Mouse (Mus musculus) hindbrain, embryonic 10.5 days (tissue): ENCODE data around the gene Cdk5. TPM values are rescaled to one million over a fixed set of nuclear protein-coding genes. Genes with fewer than 3 reads are reported as not detected.
A peak's percentile ranks its signal among the peaks of the same experiment; 100 is the strongest.

Source experiments
- DNase-seq: peaks from one replicate; pipeline ENCODE4 v3.0.0-alpha.2; 2017; ENCODE audit warnings: low spot score
- H3K27ac ChIP-seq: fragments of 300-500 bp; sonication (generic); 2 replicates; pipeline ENCODE4 v1.5.1; 2016; ENCODE audit warnings: mild to moderate bottlenecking, moderate library complexity
- H3K27me3 ChIP-seq: fragments of 300-500 bp; sonication (generic); 2 replicates; pipeline ENCODE4 v1.6.1; 2016; ENCODE audit warnings: mild to moderate bottlenecking; ENCODE audit not compliant: poor library complexity, insufficient read depth, severe bottlenecking
- H3K36me3 ChIP-seq: fragments of 300-500 bp; sonication (generic); 2 replicates; pipeline ENCODE4 v1.6.1; 2016; ENCODE audit warnings: mild to moderate bottlenecking, moderate library complexity
- H3K4me1 ChIP-seq: fragments of 300-500 bp; sonication (generic); replicated peaks from 2 replicates; pipeline ENCODE4 v1.6.1; 2016; ENCODE audit warnings: mild to moderate bottlenecking
- H3K4me3 ChIP-seq: fragments of 300-500 bp; sonication (generic); 2 replicates; pipeline ENCODE4 v1.5.1; 2016; ENCODE audit warnings: mild to moderate bottlenecking, moderate library complexity
- H3K9me3 ChIP-seq: fragments of 300-500 bp; sonication (generic); 2 replicates; pipeline ENCODE4 v1.6.1; 2016; ENCODE audit warnings: mild to moderate bottlenecking, moderate library complexity
- WGBS: fragments of 180-500 bp; shearing (Covaris S2); methylation state at CpG from one replicate; pipeline ENCODE4 v1.1.7; 2016; 5-methylcytosine and 5-hydroxymethylcytosine counted together
- polyA plus RNA-seq: library from polyadenylated mRNA; unstranded; fragments of >200 nt; fragmentation: Nextera tagmentation; extraction: Ambion mirVana; gene quantifications from 2 replicates; pipeline ENCODE4 v1.2.1, GENCODE M21; 2016

Cdk5 gene
- polyA plus RNA-seq, 1 experiment from 2014 or later: 61.4 TPM

- Histone ChIP-seq H3K27me3 (peaks cover 23% of the 10 kb centered on the region), H3K9me3 (no peaks in the 10 kb centered on the region), H3K4me3 (peak overlapping the region; percentile 79), H3K4me1 (peaks cover 68% of the 10 kb centered on the region), H3K27ac (peak overlapping the region; percentile 92), H3K36me3 (peaks cover 25% of the 10 kb centered on the region)
- no peak for DNase-seq
- WGBS: 3% methylated on average over 10 of the region's 10 CpGs
Measured at GRCm38 (mm10) chr5:24426037-24426432, 2.7 kb upstream of the Cdk5 start.

GRCm38 (mm10) chr5:24425421-24426036 lies 2.2 kb upstream of the Cdk5 start:
- H3K27me3 ChIP-seq: peaks cover 23% of the 10 kb centered on the region
- H3K9me3 ChIP-seq: no peaks in the 10 kb centered on the region
- WGBS: under 1% methylated on average over 28 of the region's 30 CpGs
- DNase-seq: no peak
- H3K36me3 ChIP-seq: peaks cover 25% of the 10 kb centered on the region
- H3K27ac ChIP-seq: peak overlapping the region; percentile 92
- H3K4me3 ChIP-seq: peak overlapping the region; percentile 79
- H3K4me1 ChIP-seq: peaks cover 68% of the 10 kb centered on the region

GRCm38 (mm10) chr5:24424861-24425411 lies 1.6 kb upstream of the Cdk5 start:
- Histone ChIP-seq H3K4me3 (peak overlapping the region; percentile 79), H3K9me3 (no peaks in the 10 kb centered on the region), H3K27ac (peak overlapping the region; percentile 92), H3K4me1 (peaks cover 68% of the 10 kb centered on the region), H3K27me3 (peaks cover 23% of the 10 kb centered on the region), H3K36me3 (peaks cover 25% of the 10 kb centered on the region)
- 2% methylated on average over 58 of the region's 60 CpGs for WGBS
- peak; percentile 82 for DNase-seq

GRCm38 (mm10) chr5:24424004-24424781 lies 863 bp upstream of the Cdk5 start:
- peak overlapping the region; percentile 92 for H3K27ac ChIP-seq
- peak overlapping the region; percentile 79 for H3K4me3 ChIP-seq
- H3K9me3 ChIP-seq: no peaks in the 10 kb centered on the region
- 15% methylated on average over 21 of the region's 21 CpGs for WGBS
- DNase-seq: no peak
- peaks cover 25% of the 10 kb centered on the region for H3K36me3 ChIP-seq
- peaks cover 23% of the 10 kb centered on the region for H3K27me3 ChIP-seq
- peaks cover 68% of the 10 kb centered on the region for H3K4me1 ChIP-seq

- no peaks in the 10 kb centered on the region for H3K9me3 ChIP-seq
- peaks cover 44% of the 10 kb centered on the region for H3K4me1 ChIP-seq
- H3K27me3 ChIP-seq: peaks cover 6% of the 10 kb centered on the region; the same call in 1 of the 2 replicates
- no peak for DNase-seq
- H3K27ac ChIP-seq: no peak overlapping the region
- peaks cover 41% of the 10 kb centered on the region for H3K36me3 ChIP-seq
- no peak overlapping the region for H3K4me3 ChIP-seq
- WGBS: 84% methylated on average over 9 of the region's 9 CpGs
Measured at GRCm38 (mm10) chr5:24420381-24420780, 2.9 kb downstream of the Cdk5 start.

GRCm38 (mm10) chr5:24417587-24417986 lies 5.7 kb downstream of the Cdk5 start:
- Histone ChIP-seq H3K9me3 (no peaks in the 10 kb centered on the region), H3K27me3 (peaks cover 15% of the 10 kb centered on the region; the same call in 1 of the 2 replicates), H3K4me1 (peaks cover 30% of the 10 kb centered on the region), H3K27ac (no peak overlapping the region), H3K4me3 (no peak overlapping the region), H3K36me3 (peaks cover 41% of the 10 kb centered on the region)
- WGBS: 91% methylated on average over 10 of the region's 10 CpGs
- DNase-seq: no peak

GRCm38 (mm10) chr5:24416222-24416736 lies 7.1 kb downstream of the Cdk5 start:
- DNase-seq: peak; percentile 65
- Histone ChIP-seq H3K36me3 (peaks cover 37% of the 10 kb centered on the region), H3K9me3 (no peaks in the 10 kb centered on the region), H3K27me3 (peaks cover 15% of the 10 kb centered on the region; the same call in 1 of the 2 replicates), H3K27ac (no peak overlapping the region; the same call in 1 of the 2 replicates), H3K4me1 (peaks cover 24% of the 10 kb centered on the region), H3K4me3 (no peak overlapping the region)
- WGBS: 5% methylated on average over 21 of the region's 21 CpGs

- H3K4me1 ChIP-seq: peaks cover 24% of the 10 kb centered on the region
- peaks cover 19% of the 10 kb centered on the region for H3K36me3 ChIP-seq
- no peak for DNase-seq
- no peaks in the 10 kb centered on the region for H3K9me3 ChIP-seq
- peaks cover 15% of the 10 kb centered on the region; the same call in 1 of the 2 replicates for H3K27me3 ChIP-seq
- WGBS: 86% methylated on average over 13 of the region's 13 CpGs
- H3K4me3 ChIP-seq: no peak overlapping the region
- H3K27ac ChIP-seq: no peak overlapping the region
Measured at GRCm38 (mm10) chr5:24413938-24414337, 9.4 kb downstream of the Cdk5 start.

- Histone ChIP-seq H3K4me1 (peaks cover 24% of the 10 kb centered on the region), H3K27ac (0 out of 2 replicates have a peak within 1 kb of the TSS, but pooled peaks have one; percentile 24), H3K27me3 (peaks cover 15% of the 10 kb centered on the region; the same call in 1 of the 2 replicates), H3K4me3 (no peak within 1 kb of the TSS), H3K9me3 (no peaks in the 10 kb centered on the region), H3K36me3 (peaks cover 19% of the 10 kb centered on the region)
- WGBS: 49% methylated on average over 11 of the region's 11 CpGs
- peak; percentile 7 for DNase-seq
Measured at GRCm38 (mm10) chr5:24413042-24413693, 10.2 kb downstream of the Cdk5 start, which contains the start of gene Asic3. TSS of gene Asic3 (plus strand) at chr5:24413392.

- no peaks in the 10 kb centered on the region for H3K9me3 ChIP-seq
- DNase-seq: no peak
- H3K36me3 ChIP-seq: peaks cover 23% of the 10 kb centered on the region
- 86% methylated on average over 2 of the region's 2 CpGs for WGBS
- H3K27ac ChIP-seq: no peak overlapping the region
- H3K4me3 ChIP-seq: no peak overlapping the region
- H3K4me1 ChIP-seq: peaks cover 24% of the 10 kb centered on the region
- peaks cover 13% of the 10 kb centered on the region; the same call in 1 of the 2 replicates for H3K27me3 ChIP-seq
Measured at GRCm38 (mm10) chr5:24412063-24412462, 11.3 kb downstream of the Cdk5 start.

- Histone ChIP-seq H3K4me3 (no peak overlapping the region), H3K27me3 (0 out of 2 replicates have a peak, but pooled peaks cover 9% of the 10 kb centered on the region), H3K36me3 (peaks cover 48% of the 10 kb centered on the region), H3K27ac (no peak overlapping the region), H3K4me1 (peaks cover 11% of the 10 kb centered on the region), H3K9me3 (no peaks in the 10 kb centered on the region)
- 78% methylated on average over 2 of the region's 2 CpGs for WGBS
- no peak for DNase-seq
Measured at GRCm38 (mm10) chr5:24409466-24409865, 13.9 kb downstream of the Cdk5 start.

- H3K4me3 ChIP-seq: no peak overlapping the region
- H3K27ac ChIP-seq: no peak overlapping the region
- H3K9me3 ChIP-seq: no peaks in the 10 kb centered on the region
- 94% methylated on average over 13 of the region's 13 CpGs for WGBS
- peaks cover 55% of the 10 kb centered on the region for H3K36me3 ChIP-seq
- DNase-seq: no peak
- peaks cover 8% of the 10 kb centered on the region for H3K4me1 ChIP-seq
- H3K27me3 ChIP-seq: 0 out of 2 replicates have a peak, but pooled peaks cover 2% of the 10 kb centered on the region
Measured at GRCm38 (mm10) chr5:24408651-24409050, 14.7 kb downstream of the Cdk5 start.
